Mouse (Mus musculus): Measurements from ENCODE around the gene Lhx1. TPM values are rescaled to one million over a fixed set of nuclear protein-coding genes. Genes with fewer than 3 reads are reported as not detected.

Lhx1 gene
- 7.0 and 7.2 TPM in 2 replicates for polyA plus RNA-seq (2014; fragmentation: Nextera tagmentation; extraction: Ambion mirVana)

- H3K4me2 ChIP-seq (ENCODE audit: low read length) = peak within 1 kb of the TSS; percentile 61
- peak within 1 kb of the TSS; percentile 56 for H3K9ac ChIP-seq (ENCODE audit: low read length)
- 0 out of 2 replicates have a peak, but pooled peaks cover 11% of the 10 kb centered on the region for H3K4me1 ChIP-seq (ENCODE audit: control insufficient read depth, insufficient read depth, low read length)
- peak; percentile 76 for ATAC-seq
- H3K4me3 ChIP-seq (ENCODE audit: low read depth, low read length) = peak within 1 kb of the TSS; percentile 41
- H3K36me3 ChIP-seq (ENCODE audit: control insufficient read depth, insufficient read depth, low read length) = no peaks in the 10 kb centered on the region
- under 1% methylated on average over 64 of the region's 64 CpGs for WGBS
- H3K9me3 ChIP-seq (replicated peaks; ENCODE audit: control insufficient read depth, low read length) = no peaks in the 10 kb centered on the region
- DNase-seq (ENCODE audit: low spot score) = peak; percentile 79
- peak within 1 kb of the TSS; percentile 48; the same call in 1 of the 2 replicates for H3K27ac ChIP-seq (ENCODE audit: low read depth, low read length)
- peaks cover 91% of the 10 kb centered on the region for H3K27me3 ChIP-seq (replicated peaks; ENCODE audit: control insufficient read depth, insufficient read depth, low read length)
Measured at GRCm38 (mm10) chr11:84525421-84526274, at the start of gene Lhx1. Gene Lhx1 (minus strand): TSS chr11:84525535.

DNA sequence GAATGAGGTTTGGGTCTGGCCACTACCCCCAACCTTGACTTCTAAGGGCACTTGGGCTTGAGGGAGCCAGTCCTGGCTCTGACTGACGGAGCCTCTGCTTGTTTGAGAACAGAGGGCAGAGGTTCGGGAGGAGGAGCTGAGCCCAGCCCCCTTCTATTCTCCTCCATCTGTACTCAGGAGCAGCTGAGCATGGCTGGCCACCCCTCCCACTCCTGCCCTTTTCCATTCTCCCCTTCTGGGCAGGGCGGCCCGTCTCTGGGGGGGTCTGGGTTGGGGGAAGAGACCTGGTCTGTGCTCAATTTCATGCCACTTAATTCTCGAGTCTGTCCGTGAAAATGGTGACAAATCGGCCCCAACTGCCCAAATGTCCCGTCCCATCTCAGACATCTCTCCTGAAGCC lies 49.5 kb upstream of the Lhx1 start:
- DNase-seq (ENCODE audit: low spot score) (no peak), ATAC-seq (no peak)
- Histone ChIP-seq H3K4me2 (ENCODE audit: low read length) (no peak overlapping the region), H3K27ac (ENCODE audit: low read depth, low read length) (no peak overlapping the region), H3K9ac (ENCODE audit: low read length) (no peak overlapping the region), H3K36me3 (ENCODE audit: control insufficient read depth, insufficient read depth, low read length) (no peaks in the 10 kb centered on the region), H3K4me1 (ENCODE audit: control insufficient read depth, insufficient read depth, low read length) (peaks cover 26% of the 10 kb centered on the region), H3K27me3 (replicated peaks; ENCODE audit: control insufficient read depth, insufficient read depth, low read length) (peaks cover 12% of the 10 kb centered on the region), H3K4me3 (ENCODE audit: low read depth, low read length) (no peak overlapping the region), H3K9me3 (replicated peaks; ENCODE audit: control insufficient read depth, low read length) (no peaks in the 10 kb centered on the region)
- WGBS = 37% methylated on average over 8 of the region's 8 CpGs

- Histone ChIP-seq H3K9ac (ENCODE audit: low read length) (no peak overlapping the region), H3K36me3 (ENCODE audit: control insufficient read depth, insufficient read depth, low read length) (no peaks in the 10 kb centered on the region), H3K4me2 (ENCODE audit: low read length) (no peak overlapping the region), H3K27me3 (replicated peaks; ENCODE audit: control insufficient read depth, insufficient read depth, low read length) (peaks cover 12% of the 10 kb centered on the region), H3K9me3 (replicated peaks; ENCODE audit: control insufficient read depth, low read length) (no peaks in the 10 kb centered on the region), H3K4me3 (ENCODE audit: low read depth, low read length) (no peak overlapping the region), H3K27ac (ENCODE audit: low read depth, low read length) (no peak overlapping the region), H3K4me1 (ENCODE audit: control insufficient read depth, insufficient read depth, low read length) (peaks cover 22% of the 10 kb centered on the region)
- WGBS = 40% methylated on average over 8 of the region's 8 CpGs
- DNase-seq (ENCODE audit: low spot score) (peak; percentile 23), ATAC-seq (no peak)
Measured at GRCm38 (mm10) chr11:84573637-84574036, 48.3 kb upstream of the Lhx1 start.

DNA sequence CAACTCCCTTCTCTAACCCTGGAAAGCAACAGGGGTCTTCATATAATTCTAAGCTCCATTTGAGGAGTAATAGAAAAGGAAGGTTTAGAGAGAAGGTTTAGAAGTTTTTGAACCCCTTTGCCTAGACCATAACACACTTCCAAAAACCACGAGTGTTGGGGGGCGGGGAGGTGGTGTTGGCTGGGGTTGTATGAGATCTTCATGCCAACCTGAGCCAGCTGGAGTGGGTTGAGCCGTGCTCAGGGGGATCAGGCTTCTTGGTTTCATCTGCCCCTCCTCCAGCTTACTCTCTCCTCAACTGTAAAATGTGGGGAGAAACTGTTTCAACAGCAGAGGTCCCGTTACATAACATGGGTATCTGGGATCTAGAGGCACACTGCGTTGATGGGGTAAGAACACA lies 45.5 kb upstream of the Lhx1 start:
- Histone ChIP-seq H3K4me1 (ENCODE audit: control insufficient read depth, insufficient read depth, low read length) (peaks cover 24% of the 10 kb centered on the region), H3K4me2 (ENCODE audit: low read length) (peak overlapping the region; percentile 2; the same call in 1 of the 2 replicates), H3K36me3 (ENCODE audit: control insufficient read depth, insufficient read depth, low read length) (no peaks in the 10 kb centered on the region), H3K27ac (ENCODE audit: low read depth, low read length) (no peak overlapping the region), H3K4me3 (ENCODE audit: low read depth, low read length) (no peak overlapping the region), H3K9me3 (replicated peaks; ENCODE audit: control insufficient read depth, low read length) (no peaks in the 10 kb centered on the region), H3K9ac (ENCODE audit: low read length) (no peak overlapping the region), H3K27me3 (replicated peaks; ENCODE audit: control insufficient read depth, insufficient read depth, low read length) (0 out of 2 replicates have a peak, but pooled peaks cover 8% of the 10 kb centered on the region)
- ATAC-seq (peak; percentile 40), DNase-seq (ENCODE audit: low spot score) (no peak)
- WGBS = 61% methylated on average over 5 of the region's 5 CpGs

- Histone ChIP-seq H3K4me2 (ENCODE audit: low read length) (peak overlapping the region; percentile 2; the same call in 1 of the 2 replicates), H3K4me3 (ENCODE audit: low read depth, low read length) (no peak overlapping the region), H3K9ac (ENCODE audit: low read length) (no peak overlapping the region), H3K9me3 (replicated peaks; ENCODE audit: control insufficient read depth, low read length) (no peaks in the 10 kb centered on the region), H3K27ac (ENCODE audit: low read depth, low read length) (no peak overlapping the region), H3K4me1 (ENCODE audit: control insufficient read depth, insufficient read depth, low read length) (peaks cover 27% of the 10 kb centered on the region), H3K27me3 (replicated peaks; ENCODE audit: control insufficient read depth, insufficient read depth, low read length) (0 out of 2 replicates have a peak, but pooled peaks cover 8% of the 10 kb centered on the region), H3K36me3 (ENCODE audit: control insufficient read depth, insufficient read depth, low read length) (no peaks in the 10 kb centered on the region)
- ATAC-seq (peak; percentile 75), DNase-seq (ENCODE audit: low spot score) (peak; percentile 69)
- WGBS = 41% methylated on average over 12 of the region's 12 CpGs
Measured at GRCm38 (mm10) chr11:84570392-84570791, 45.1 kb upstream of the Lhx1 start.

GRCm38 (mm10) chr11:84569052-84569751 lies 43.9 kb upstream of the Lhx1 start:
- DNase-seq (ENCODE audit: low spot score) (no peak), ATAC-seq (no peak)
- Histone ChIP-seq H3K4me1 (ENCODE audit: control insufficient read depth, insufficient read depth, low read length) (peaks cover 27% of the 10 kb centered on the region), H3K4me3 (ENCODE audit: low read depth, low read length) (no peak overlapping the region), H3K9ac (ENCODE audit: low read length) (no peak overlapping the region), H3K36me3 (ENCODE audit: control insufficient read depth, insufficient read depth, low read length) (no peaks in the 10 kb centered on the region), H3K27ac (ENCODE audit: low read depth, low read length) (0 out of 2 replicates have a peak overlapping the region, but pooled peaks have one; percentile 18), H3K27me3 (replicated peaks; ENCODE audit: control insufficient read depth, insufficient read depth, low read length) (0 out of 2 replicates have a peak, but pooled peaks cover 12% of the 10 kb centered on the region), H3K9me3 (replicated peaks; ENCODE audit: control insufficient read depth, low read length) (no peaks in the 10 kb centered on the region), H3K4me2 (ENCODE audit: low read length) (no peak overlapping the region)
- 57% methylated on average over 8 of the region's 8 CpGs for WGBS

DNA sequence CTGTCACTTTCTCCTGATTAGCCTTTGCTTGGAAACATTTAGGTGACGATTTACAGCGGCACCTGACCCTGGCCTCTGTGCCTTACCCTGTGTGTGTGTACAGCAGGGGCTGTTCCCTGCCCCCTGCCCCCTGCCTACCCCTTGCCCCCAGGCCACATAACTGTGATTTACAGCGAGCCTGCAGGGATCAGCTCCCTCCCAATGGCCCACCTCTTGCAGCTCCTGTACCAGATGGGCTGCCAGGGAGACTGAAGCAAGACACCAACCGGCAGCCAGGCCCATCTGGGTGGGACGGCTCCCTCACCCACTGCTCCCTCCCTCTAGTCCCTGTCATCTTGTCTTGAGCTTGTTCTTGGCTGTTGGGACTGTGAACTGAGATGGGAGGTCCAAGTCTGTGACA lies 43.1 kb upstream of the Lhx1 start:
- 46% methylated on average over 5 of the region's 5 CpGs for WGBS
- peak; percentile 78 for DNase-seq (ENCODE audit: low spot score)
- peak overlapping the region; percentile 63 for H3K27ac ChIP-seq (ENCODE audit: low read depth, low read length)
- H3K9me3 ChIP-seq (replicated peaks; ENCODE audit: control insufficient read depth, low read length) = no peaks in the 10 kb centered on the region
- H3K4me3 ChIP-seq (ENCODE audit: low read depth, low read length) = no peak overlapping the region
- H3K36me3 ChIP-seq (ENCODE audit: control insufficient read depth, insufficient read depth, low read length) = no peaks in the 10 kb centered on the region
- no peak overlapping the region for H3K4me2 ChIP-seq (ENCODE audit: low read length)
- no peak overlapping the region for H3K9ac ChIP-seq (ENCODE audit: low read length)
- 0 out of 2 replicates have a peak, but pooled peaks cover 13% of the 10 kb centered on the region for H3K27me3 ChIP-seq (replicated peaks; ENCODE audit: control insufficient read depth, insufficient read depth, low read length)
- peaks cover 25% of the 10 kb centered on the region for H3K4me1 ChIP-seq (ENCODE audit: control insufficient read depth, insufficient read depth, low read length)
- ATAC-seq = peak; percentile 69

GRCm38 (mm10) chr11:84566691-84567090 lies 41.4 kb upstream of the Lhx1 start:
- no peak overlapping the region for H3K4me2 ChIP-seq (ENCODE audit: low read length)
- H3K27ac ChIP-seq (ENCODE audit: low read depth, low read length) = no peak overlapping the region
- H3K4me3 ChIP-seq (ENCODE audit: low read depth, low read length) = no peak overlapping the region
- peaks cover 32% of the 10 kb centered on the region for H3K4me1 ChIP-seq (ENCODE audit: control insufficient read depth, insufficient read depth, low read length)
- H3K9me3 ChIP-seq (replicated peaks; ENCODE audit: control insufficient read depth, low read length) = no peaks in the 10 kb centered on the region
- ATAC-seq (no peak), DNase-seq (ENCODE audit: low spot score) (no peak)
- WGBS = 35% methylated on average over 8 of the region's 8 CpGs
- H3K9ac ChIP-seq (ENCODE audit: low read length) = no peak overlapping the region
- H3K27me3 ChIP-seq (replicated peaks; ENCODE audit: control insufficient read depth, insufficient read depth, low read length) = peaks cover 11% of the 10 kb centered on the region; the same call in 1 of the 2 replicates
- no peaks in the 10 kb centered on the region for H3K36me3 ChIP-seq (ENCODE audit: control insufficient read depth, insufficient read depth, low read length)

Measured in forebrain, embryonic 14.5 days (tissue).